ENCODE assay signal across 8 mouse cellular contexts in the genomic region with DNA sequence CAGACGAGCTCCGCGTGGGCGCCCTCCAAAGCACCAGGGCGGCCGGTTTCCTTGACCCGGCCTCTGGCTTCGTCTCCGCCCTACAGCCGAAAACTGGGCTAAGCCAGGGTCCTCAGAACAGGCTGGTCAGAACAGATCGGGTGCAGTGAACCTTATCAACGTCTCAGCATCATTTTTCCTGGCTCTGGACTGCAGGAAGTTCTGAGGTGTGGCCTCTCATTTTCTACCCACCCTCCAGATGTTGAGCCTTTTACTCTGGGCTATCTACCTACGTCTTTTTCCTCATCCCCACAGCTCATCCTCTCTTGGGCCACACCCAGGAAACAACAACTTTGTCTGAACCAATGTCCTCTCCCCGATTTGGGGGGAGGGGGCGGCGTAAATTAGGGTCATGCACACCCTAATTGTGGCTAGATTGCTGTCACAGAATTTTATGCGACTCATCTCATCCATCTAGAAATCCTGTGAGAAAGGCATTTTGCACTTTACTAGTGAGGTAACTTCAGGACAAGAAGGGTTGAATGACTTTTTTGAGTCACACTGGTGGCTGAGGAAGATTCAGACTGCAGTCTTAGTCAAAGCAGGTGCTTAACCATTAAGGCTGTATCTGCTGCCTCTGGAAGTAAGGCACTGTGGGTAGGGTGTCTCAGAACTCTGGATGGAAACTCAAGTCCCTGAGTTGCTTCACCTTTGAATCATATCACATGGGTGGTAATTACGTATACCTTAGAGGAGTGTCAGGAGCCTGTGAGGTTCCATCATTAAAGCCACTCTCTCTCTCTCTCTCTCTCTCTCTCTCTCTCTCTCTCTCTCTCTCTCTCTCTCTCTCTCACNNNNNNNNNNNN. TPM values are rescaled to one million over a fixed set of nuclear protein-coding genes. Genes with fewer than 3 reads are reported as not detected.
DNase-seq lines count a peak whose midpoint lies in the region; ATAC-seq and TF ChIP-seq lines count a peak whose summit lies in the region.

Faah (minus strand) TSS at position 25 of the 845 bp plus-strand sequence.

- peak within 1 kb of the TSS; percentile 99 for H3K4me2 ChIP-seq in heart, postnatal 0 days (ENCODE audit: low read depth, low read length)
- H3K4me2 ChIP-seq in forebrain, embryonic 15.5 days (replicated peaks), result peak within 1 kb of the TSS; percentile 72
- peak within 1 kb of the TSS; percentile 99 for H3K4me2 ChIP-seq in limb, embryonic 12.5 days

- TF ChIP-seq EP300 in heart, postnatal 0 days (IDR thresholded peaks at IDR 0.05; ENCODE audit: low read depth), result no peak

- no peak for TF ChIP-seq CTCF in heart, postnatal 0 days (IDR thresholded peaks at IDR 0.05; ENCODE audit: low read depth)
- no peak for TF ChIP-seq CTCF in G1E (IDR thresholded peaks at IDR 0.05; ENCODE audit: low read depth, low read length)

- peak; percentile 36; the same call in 1 of the 2 replicates for ATAC-seq in heart, postnatal 0 days (ENCODE audit: insufficient read depth, low read depth)
- no peak for ATAC-seq in G1E (ENCODE audit: extremely low read depth, insufficient number of reproducible peaks, low FRiP score, poor library complexity, severe bottlenecking)
- peak; percentile 60 for ATAC-seq in forebrain, embryonic 15.5 days (replicated peaks)
- no peak for ATAC-seq in limb, embryonic 12.5 days (ENCODE audit: insufficient number of reproducible peaks, insufficient read depth, low FRiP score, low TSS enrichment, low read depth)

- H3K9ac ChIP-seq in heart, postnatal 0 days (replicated peaks; ENCODE audit: low read depth, low read length), result peak within 1 kb of the TSS; percentile 55
- peak within 1 kb of the TSS; percentile 59 for H3K9ac ChIP-seq in forebrain, embryonic 15.5 days (replicated peaks)
- H3K9ac ChIP-seq in limb, embryonic 12.5 days (replicated peaks), result peak within 1 kb of the TSS; percentile 59

- no peaks in the 10 kb centered on the region for H3K9me3 ChIP-seq in heart, postnatal 0 days (replicated peaks; ENCODE audit: control insufficient read depth, low read length)
- H3K9me3 ChIP-seq in G1E (replicated peaks), result no peaks in the 10 kb centered on the region; the same call in 1 of the 2 replicates
- no peaks in the 10 kb centered on the region for H3K9me3 ChIP-seq in forebrain, embryonic 15.5 days
- 0 out of 2 replicates have a peak, but pooled peaks cover 3% of the 10 kb centered on the region for H3K9me3 ChIP-seq in limb, embryonic 12.5 days

- DNase-seq in heart, postnatal 0 days (ENCODE audit: low spot score), result no peak
- DNase-seq in heart, adult 8-10 months (ENCODE audit: low spot score), result no peak
- no peak for DNase-seq in G1E (ENCODE audit: low spot score)
- DNase-seq in splenic B cell, adult 2 months (ENCODE audit: low read depth, low spot score), result peak; percentile 5
- no peak for DNase-seq in urinary bladder, adult 18-20 months (ENCODE audit: low spot score in 2 of 2)
- no peak for DNase-seq in spleen, postnatal 36 days (ENCODE audit: low spot score in 2 of 2)

- WGBS in heart, postnatal 0 days, result 16% methylated on average over 18 of the region's 18 CpGs
- 7% methylated on average over 18 of the region's 18 CpGs for WGBS in forebrain, embryonic 15.5 days
- 6% methylated on average over 18 of the region's 18 CpGs for WGBS in limb, embryonic 12.5 days

- no peaks in the 10 kb centered on the region for H3K36me3 ChIP-seq in heart, postnatal 0 days (replicated peaks; ENCODE audit: control insufficient read depth, insufficient read depth, low read length)
- H3K36me3 ChIP-seq in G1E (replicated peaks), result no peaks in the 10 kb centered on the region
- H3K36me3 ChIP-seq in forebrain, embryonic 15.5 days, result no peaks in the 10 kb centered on the region
- no peaks in the 10 kb centered on the region for H3K36me3 ChIP-seq in limb, embryonic 12.5 days
- no peaks in the 10 kb centered on the region for H3K36me3 ChIP-seq in splenic B cell, adult 2 months (ENCODE audit: control insufficient read depth, insufficient read depth, low read length, poor library complexity, severe bottlenecking)

- peak within 1 kb of the TSS; percentile 64 for H3K4me3 ChIP-seq in heart, postnatal 0 days (ENCODE audit: low read depth, low read length)
- H3K4me3 ChIP-seq in G1E (ENCODE audit: low read depth, low read length), result peak within 1 kb of the TSS; percentile 50; the same call in 1 of the 2 replicates
- H3K4me3 ChIP-seq in forebrain, embryonic 15.5 days, result peak within 1 kb of the TSS; percentile 52
- peak within 1 kb of the TSS; percentile 61 for H3K4me3 ChIP-seq in limb, embryonic 12.5 days (replicated peaks)

- H3K27ac ChIP-seq in heart, postnatal 0 days (ENCODE audit: low read depth), result no peak within 1 kb of the TSS
- no peak within 1 kb of the TSS for H3K27ac ChIP-seq in forebrain, embryonic 15.5 days (replicated peaks)
- no peak within 1 kb of the TSS for H3K27ac ChIP-seq in limb, embryonic 12.5 days

- peaks cover 40% of the 10 kb centered on the region for H3K27me3 ChIP-seq in heart, postnatal 0 days (ENCODE audit: control insufficient read depth, insufficient read depth, low read length)
- H3K27me3 ChIP-seq in G1E (ENCODE audit: insufficient read depth, low read length), result peaks cover 56% of the 10 kb centered on the region
- peaks cover 39% of the 10 kb centered on the region for H3K27me3 ChIP-seq in forebrain, embryonic 15.5 days
- peaks cover 82% of the 10 kb centered on the region for H3K27me3 ChIP-seq in limb, embryonic 12.5 days
- no peaks in the 10 kb centered on the region for H3K27me3 ChIP-seq in splenic B cell, adult 2 months (ENCODE audit: control insufficient read depth, insufficient read depth, low read length, poor library complexity, severe bottlenecking)

- peaks cover 6% of the 10 kb centered on the region; the same call in 1 of the 2 replicates for H3K4me1 ChIP-seq in heart, postnatal 0 days (ENCODE audit: control insufficient read depth, insufficient read depth)
- H3K4me1 ChIP-seq in G1E (ENCODE audit: insufficient read depth, low read depth, low read length), result peaks cover 12% of the 10 kb centered on the region
- peaks cover 7% of the 10 kb centered on the region; the same call in 1 of the 2 replicates for H3K4me1 ChIP-seq in forebrain, embryonic 15.5 days
- peaks cover 23% of the 10 kb centered on the region for H3K4me1 ChIP-seq in limb, embryonic 12.5 days (replicated peaks)

RNA-seq across cellular contexts. Expression of gene Faah, which starts in this region (rescaled TPM):
- total RNA-seq in heart, postnatal 0 days (2014; rRNA removed; ENCODE audit: low replicate concordance), result 0.80 and 3.3 TPM in 2 replicates
- 0.61 and 0.65 TPM in 2 replicates for polyA plus RNA-seq in heart, postnatal 0 days (2015; fragmentation: Nextera tagmentation; extraction: Ambion mirVana)
- under 1 TPM in 3 of 4 experiments, not detected in 1; 0.34 to 0.82 (median 0.49) TPM for total RNA-seq in heart, adult 8-10 months (2022)
- total RNA-seq in G1E (2014; fragmentation: Nextera tagmentation) (0.73 and 1.7 TPM in 2 replicates), G1E (2017) (1.0 and 1.4 TPM in 2 replicates)
- polyA plus RNA-seq in G1E (2012), result 0.46 and 0.78 TPM in 2 replicates
- polyA plus RNA-seq in forebrain, embryonic 15.5 days (2015; fragmentation: Nextera tagmentation; extraction: Ambion mirVana), result 11.0 and 12.7 TPM in 2 replicates
- polyA plus RNA-seq in limb, embryonic 12.5 days (2016; fragmentation: Nextera tagmentation; extraction: Ambion mirVana), result 0.81 and 1.1 TPM in 2 replicates

Comparison
In these comparisons a context has a peak if more than half of its experiments do, and no peak if none do; other contexts are left out.
1. ATAC-seq: peak in heart, postnatal 0 days (single experiment) and forebrain, embryonic 15.5 days (single experiment); none in G1E (single experiment) and limb, embryonic 12.5 days (single experiment).
2. Peak in every context shown above with its lines, with median percentiles within 50 percentile points of each other: H3K4me2 ChIP-seq, H3K4me3 ChIP-seq and H3K9ac ChIP-seq.